Mouse (Mus musculus) lung, postnatal 0 days (tissue): Measurements from ENCODE around the gene Pdx1.
A peak's percentile ranks its signal among the peaks of the same experiment; 100 is the strongest.

Experiments used
- CTCF ChIP-seq: IDR thresholded peaks from 2 replicates; pipeline ENCODE4 v1.5.1; 2016; ENCODE audit warnings: antibody characterized with exemption, mild to moderate bottlenecking
- EP300 ChIP-seq: IDR thresholded peaks from 2 replicates; pipeline ENCODE4 v1.6.1; 2016; ENCODE audit warnings: antibody characterized with exemption, mild to moderate bottlenecking, control low read depth

GRCm38 (mm10) chr5:147319653-147320052 lies 49.9 kb downstream of the Pdx1 start:
- TF ChIP-seq EP300 (no peak), CTCF (peak; percentile 90)
